Mouse (Mus musculus) bone marrow macrophage, adult 2 months (primary cell): ENCODE data around the gene Lrch3.

Experiments
- CTCF ChIP-seq: IDR thresholded peaks from 2 replicates; pipeline ENCODE4 v1.5.1; 2012; ENCODE audit warnings: low read depth, mild to moderate bottlenecking, low read length, moderate library complexity
- POLR2A ChIP-seq: IDR thresholded peaks from 2 replicates; pipeline ENCODE4 v1.6.1; 2012; ENCODE audit warnings: mild to moderate bottlenecking, low read depth, low read length, borderline replicate concordance

- no peak for TF ChIP-seq POLR2A
- no peak for TF ChIP-seq CTCF
Measured at GRCm38 (mm10) chr16:32915292-32916068, 1.6 kb downstream of the Lrch3 start.
